Mouse (Mus musculus) c-Kit-positive CD71-positive TER-119-negative erythroid progenitor cells, embryonic 14.5 days (primary cell): Measurements from ENCODE around the gene Cdkn2a.

Experiments used
- DNase-seq: peaks from one replicate; pipeline ENCODE4 v3.0.0-alpha.2; 2013; ENCODE audit warnings: low read depth

The Cdkn2a gene

DNA sequence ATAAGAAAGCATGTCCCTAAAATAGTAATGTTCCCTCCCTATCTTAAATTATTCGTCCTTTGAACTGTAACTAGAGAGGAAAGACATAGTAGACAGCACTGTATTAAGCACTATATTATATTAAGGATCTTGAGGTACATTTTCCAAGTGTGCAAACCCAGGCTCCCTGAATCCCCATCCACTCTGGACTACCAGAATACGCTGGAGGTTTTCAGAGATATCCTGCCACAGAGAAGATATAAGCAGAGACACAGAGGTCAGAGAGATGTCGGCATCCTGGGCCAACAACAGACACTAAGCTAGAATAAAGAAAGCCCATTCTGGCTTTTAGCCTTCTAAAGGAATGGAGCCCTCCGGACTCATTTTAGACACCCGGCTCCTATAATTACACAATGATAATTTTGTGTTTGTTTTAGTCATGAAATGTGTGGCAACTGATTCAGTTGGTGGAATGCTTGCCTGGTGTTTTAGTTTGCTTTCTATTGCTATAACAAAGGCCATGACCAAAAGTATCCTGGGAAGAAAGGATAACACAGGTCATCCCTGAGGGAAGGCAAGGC, 17.0 kb downstream of the Cdkn2a start:
- no peak for DNase-seq

DNA sequence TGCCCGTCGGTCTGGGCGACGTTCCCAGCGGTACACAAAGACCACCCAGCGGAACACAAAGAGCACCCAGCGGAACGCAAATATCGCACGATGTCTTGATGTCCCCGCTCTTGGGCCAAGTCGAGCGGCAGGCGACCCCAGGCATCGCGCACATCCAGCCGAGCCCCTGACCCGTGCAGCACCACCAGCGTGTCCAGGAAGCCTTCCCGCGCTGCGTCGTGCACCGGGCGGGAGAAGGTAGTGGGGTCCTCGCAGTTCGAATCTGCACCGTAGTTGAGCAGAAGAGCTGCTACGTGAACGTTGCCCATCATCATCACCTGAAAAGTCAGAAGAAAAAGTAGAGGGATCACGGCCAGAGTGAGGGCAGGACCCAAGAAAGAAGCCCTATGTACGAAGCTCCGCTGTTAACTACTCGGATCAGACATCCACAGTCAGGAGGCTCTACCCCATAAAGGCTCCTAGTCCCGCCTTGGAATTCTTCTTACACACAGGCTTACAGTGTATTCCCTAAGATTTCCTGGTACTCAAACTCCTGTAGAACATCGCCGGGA, 17.7 kb downstream of the Cdkn2a start:
- no peak for DNase-seq

DNA sequence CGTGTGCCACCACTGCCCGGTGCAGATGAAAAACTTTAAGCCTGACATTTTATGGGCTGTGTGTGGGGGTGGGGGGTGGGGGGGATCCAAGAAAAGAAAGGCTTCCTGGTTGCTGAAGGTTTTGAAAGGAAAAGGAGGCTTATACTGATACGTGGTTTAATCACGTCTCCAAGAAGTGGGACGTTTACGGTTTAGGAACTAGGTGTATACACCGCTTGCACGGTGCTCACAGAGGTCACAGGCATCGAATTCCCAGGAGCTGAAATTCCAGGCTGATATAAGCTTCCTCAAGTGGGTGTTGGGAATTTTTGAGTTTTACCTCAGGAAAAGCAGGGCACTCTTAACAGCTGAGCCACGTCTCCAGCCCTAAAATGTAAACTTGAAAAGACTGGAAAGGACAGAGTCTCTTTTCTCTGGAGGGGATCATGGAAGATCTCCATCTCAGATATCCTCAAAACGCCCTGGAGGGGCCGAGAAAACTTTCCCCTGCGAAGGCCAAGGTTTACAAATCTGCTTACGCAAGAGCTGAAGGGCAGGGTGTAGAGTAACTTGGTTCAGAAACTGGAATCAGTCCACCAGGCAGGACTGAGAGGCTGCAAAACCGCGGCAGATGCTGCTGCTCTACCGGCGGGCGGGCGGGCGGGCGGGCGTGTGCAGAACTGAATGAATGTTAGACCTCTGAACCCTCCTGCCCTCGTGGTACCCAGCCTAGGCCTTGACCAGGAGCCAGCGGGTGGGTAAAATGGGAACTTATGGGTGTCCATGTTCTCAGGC, 18.5 kb downstream of the Cdkn2a start:
- DNase-seq, result no peak

DNA sequence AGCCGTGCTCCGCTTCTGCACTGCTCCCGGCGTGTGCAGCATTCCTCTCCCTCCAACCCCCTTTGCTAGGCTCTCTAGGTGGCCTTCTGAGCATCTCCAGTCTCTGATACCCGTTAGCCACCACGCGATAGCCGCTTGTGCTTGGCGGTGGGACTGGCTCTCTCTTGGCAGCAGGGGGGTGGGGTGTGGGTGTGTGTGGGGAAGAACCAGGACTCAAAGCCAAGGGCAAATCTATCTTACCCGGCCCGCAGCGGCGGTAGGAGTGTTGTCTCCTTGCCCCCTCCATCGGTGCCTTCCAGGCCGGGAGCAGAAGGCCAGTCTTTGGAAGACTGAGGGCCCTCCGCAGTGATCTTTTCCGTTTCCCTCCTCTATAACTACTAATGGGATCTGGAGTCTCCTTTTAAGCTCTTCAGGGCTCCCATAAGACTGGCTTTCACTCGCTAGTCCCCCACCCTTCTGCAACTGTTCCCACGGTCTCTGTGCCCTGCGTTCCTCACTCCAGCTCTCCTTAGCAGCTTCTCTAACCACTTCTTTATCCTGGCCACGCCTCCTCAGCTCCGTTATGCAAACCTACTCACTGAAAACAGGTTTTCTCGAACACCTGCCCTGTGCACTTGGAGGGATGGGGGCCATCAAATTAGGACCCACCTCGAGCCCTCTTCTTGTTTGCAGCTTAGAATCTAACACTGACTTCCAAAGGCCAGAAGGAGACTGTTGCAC, 19.5 kb downstream of the Cdkn2a start:
- DNase-seq, result no peak

DNA sequence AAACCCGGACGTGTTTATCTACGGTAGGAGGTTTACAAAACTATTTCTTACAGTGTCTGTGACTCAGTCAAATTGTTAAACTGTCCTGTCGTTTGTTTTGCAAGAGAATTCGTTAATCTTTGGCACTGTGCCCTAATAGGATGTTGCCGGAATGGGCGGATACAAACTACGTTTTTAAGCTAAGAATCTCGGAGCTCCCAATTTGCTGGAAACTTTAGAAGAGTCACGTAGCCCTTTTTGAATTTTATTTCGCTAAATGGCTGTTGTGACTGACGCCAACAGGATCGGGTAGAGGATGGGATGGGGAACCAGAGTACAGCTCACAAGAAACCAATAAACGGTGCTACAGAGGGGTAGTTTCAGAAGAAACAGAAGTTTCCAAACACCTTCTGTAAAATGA, 20.4 kb downstream of the Cdkn2a start:
- DNase-seq, result no peak

DNA sequence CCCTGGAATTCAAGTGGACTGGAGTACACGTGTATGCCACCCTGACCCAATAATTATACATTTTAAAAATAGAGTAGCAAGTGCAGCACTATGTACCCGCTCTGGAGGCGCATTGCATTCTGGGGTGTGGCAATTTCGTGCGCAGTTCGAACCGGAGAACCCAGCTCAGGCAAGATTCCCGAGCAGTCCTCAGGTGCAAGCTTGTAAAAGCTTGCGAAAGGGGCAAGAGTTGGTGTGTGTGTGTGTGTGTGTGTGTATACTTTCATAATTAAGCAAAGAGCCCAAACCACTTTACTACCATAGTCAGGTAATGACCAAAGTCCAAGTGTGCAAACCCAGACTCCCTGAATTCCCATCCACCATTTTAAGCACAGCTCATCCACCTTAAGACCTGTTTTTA, 20.9 kb downstream of the Cdkn2a start:
- DNase-seq, result no peak

DNA sequence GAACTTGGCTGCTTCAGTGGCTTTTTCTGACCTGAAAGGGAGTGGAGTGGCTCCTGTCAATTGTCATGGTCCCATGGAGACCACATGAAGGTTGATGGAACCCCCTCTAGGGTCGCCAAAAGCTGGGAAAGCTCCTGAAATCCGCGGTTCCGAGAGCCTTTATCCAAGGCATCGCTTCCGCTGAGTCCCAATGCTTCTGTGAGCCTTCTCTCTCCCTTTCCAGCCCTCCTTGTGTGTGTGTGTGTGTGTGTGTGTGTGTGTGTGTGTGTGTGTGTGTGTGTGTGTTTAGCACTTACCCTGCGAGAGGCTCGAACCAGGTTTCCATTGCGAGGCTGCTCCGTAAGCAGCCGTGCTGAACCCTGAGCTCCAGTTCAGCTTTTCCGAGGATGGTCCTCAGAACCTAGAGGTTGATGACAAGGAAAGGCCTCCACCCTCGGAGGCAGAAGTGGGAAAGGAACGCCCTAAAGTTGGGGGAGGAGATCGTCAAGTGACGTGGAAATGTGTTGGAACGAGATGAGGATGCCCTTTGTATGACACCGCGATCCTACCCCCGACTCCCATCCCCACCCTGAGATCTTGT, 21.4 kb downstream of the Cdkn2a start:
- DNase-seq, result no peak

DNA sequence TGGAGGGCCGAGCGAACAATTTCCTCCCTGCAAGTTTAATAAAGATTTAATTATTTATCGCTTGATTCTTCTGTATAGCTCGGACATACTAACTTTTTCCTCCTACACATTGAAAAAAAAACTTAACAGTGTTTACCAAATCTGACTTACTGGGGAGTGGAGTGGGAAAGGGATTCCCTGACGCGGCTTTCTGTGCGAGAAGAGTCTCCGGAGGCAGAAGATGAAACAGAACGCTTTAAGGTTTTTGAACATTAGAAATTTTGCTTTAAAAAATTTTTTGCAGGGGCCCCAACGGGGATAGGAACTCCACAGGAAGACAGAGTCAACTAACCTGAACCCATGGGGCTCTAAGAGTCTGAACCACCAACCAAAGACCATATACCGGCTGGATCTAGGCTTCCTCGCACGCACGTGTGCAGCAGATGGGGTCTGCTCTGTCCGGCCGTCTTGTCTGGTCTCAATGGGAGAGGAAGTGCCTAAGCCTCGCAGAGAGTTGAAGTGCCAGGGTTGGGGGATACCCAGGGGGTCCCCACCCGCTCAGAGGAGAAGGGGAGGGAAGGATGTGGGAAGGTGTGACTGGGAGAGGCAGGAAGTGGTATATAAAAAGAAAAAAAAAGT, 22.2 kb downstream of the Cdkn2a start:
- no peak for DNase-seq

DNA sequence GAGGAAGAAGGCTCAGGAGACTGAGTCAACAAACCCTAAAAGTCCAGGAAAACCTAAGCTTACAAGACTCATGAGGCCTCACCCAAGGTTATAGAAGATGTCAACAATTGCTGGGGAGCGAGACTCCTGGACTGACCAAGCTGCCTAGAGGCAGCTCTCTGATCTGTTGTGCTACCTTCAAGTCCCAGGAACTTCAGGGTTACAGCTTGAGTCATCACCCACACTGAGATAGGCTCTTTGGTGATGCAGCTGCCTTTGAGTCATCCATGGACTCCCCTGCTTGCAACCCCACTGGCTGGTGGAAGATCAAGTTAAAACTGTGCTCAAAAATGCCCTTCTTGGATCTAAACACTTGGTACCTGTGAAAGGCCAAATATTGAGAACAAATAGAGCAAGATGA, 36.7 kb downstream of the Cdkn2a start:
- no peak for DNase-seq

DNA sequence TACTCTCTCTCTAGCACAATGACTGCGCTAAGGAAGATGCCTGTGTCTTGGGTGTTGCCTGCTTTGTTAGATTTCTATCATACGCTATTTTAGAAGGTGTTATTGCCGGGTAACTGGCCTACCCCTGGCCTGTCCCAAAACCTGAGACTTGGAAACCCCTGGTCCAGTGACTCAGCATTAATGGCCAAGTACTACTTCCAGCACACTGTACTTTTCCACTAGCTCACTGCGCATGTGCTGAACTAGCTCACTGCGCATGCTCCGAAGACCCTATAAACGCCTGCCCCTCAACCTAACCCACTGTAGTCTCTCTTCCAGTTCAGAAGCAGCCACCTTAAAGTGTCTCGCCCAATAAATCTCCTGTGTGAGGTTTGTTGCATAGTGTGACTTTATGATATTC, 60.0 kb downstream of the Cdkn2a start:
- no peak for DNase-seq
